Mouse (Mus musculus) spleen, postnatal 36 days (tissue): ENCODE data around the gene Chmp6.

Experiments used
- DNase-seq, 2 experiments: peaks; one replicate each; pipeline ENCODE4 v3.0.0; 2022; ENCODE audit warnings: low spot score in 2 of 2, mixed read lengths in 1 of 2

Gene Chmp6

GRCm38 (mm10) chr11:119907711-119908110 lies 5.5 kb upstream of the Chmp6 start:
- DNase-seq, result no peak

- peak; percentile 40 for DNase-seq
Measured at GRCm38 (mm10) chr11:119909436-119909835, 3.8 kb upstream of the Chmp6 start.

GRCm38 (mm10) chr11:119912845-119913244 lies 396 bp upstream of the Chmp6 start:
- no peak for DNase-seq

- DNase-seq, result no peak
Measured at GRCm38 (mm10) chr11:119913935-119914314, 684 bp downstream of the Chmp6 start.

GRCm38 (mm10) chr11:119914381-119914780 lies 1.1 kb downstream of the Chmp6 start:
- DNase-seq, result no peak

GRCm38 (mm10) chr11:119915666-119916065 lies 2.4 kb downstream of the Chmp6 start:
- DNase-seq, result no peak

GRCm38 (mm10) chr11:119916102-119916790 lies 3.0 kb downstream of the Chmp6 start:
- no peak for DNase-seq

- DNase-seq, result no peak
Measured at GRCm38 (mm10) chr11:119916834-119917469, 3.7 kb downstream of the Chmp6 start.

GRCm38 (mm10) chr11:119918521-119918920 lies 5.3 kb downstream of the Chmp6 start:
- DNase-seq, result no peak

GRCm38 (mm10) chr11:119919432-119919831 lies 6.2 kb downstream of the Chmp6 start:
- no peak for DNase-seq

- DNase-seq, result peak; percentile 53 to 56
Measured at GRCm38 (mm10) chr11:119919897-119920296, 6.7 kb downstream of the Chmp6 start.

GRCm38 (mm10) chr11:119920668-119921067 lies 7.4 kb downstream of the Chmp6 start:
- no peak for DNase-seq

- DNase-seq, result peak; percentile 44 to 62
Measured at GRCm38 (mm10) chr11:119925176-119925575, 11.9 kb downstream of the Chmp6 start.

- DNase-seq, result no peak
Measured at GRCm38 (mm10) chr11:119926762-119927161, 13.5 kb downstream of the Chmp6 start.

- DNase-seq, result peak; percentile 80 to 81
Measured at GRCm38 (mm10) chr11:119928023-119928681, 14.9 kb downstream of the Chmp6 start.

GRCm38 (mm10) chr11:119929603-119930265 lies 16.5 kb downstream of the Chmp6 start:
- DNase-seq, result no peak

GRCm38 (mm10) chr11:119931809-119932208 lies 18.6 kb downstream of the Chmp6 start:
- no peak for DNase-seq

GRCm38 (mm10) chr11:119933142-119933541 lies 19.9 kb downstream of the Chmp6 start:
- DNase-seq, result no peak

- DNase-seq, result peak; percentile 32 to 45
Measured at GRCm38 (mm10) chr11:119933819-119934583, 20.8 kb downstream of the Chmp6 start.

GRCm38 (mm10) chr11:119934773-119935172 lies 21.5 kb downstream of the Chmp6 start:
- DNase-seq, result no peak

GRCm38 (mm10) chr11:119935457-119935856 lies 22.2 kb downstream of the Chmp6 start:
- DNase-seq, result peak; percentile 49 to 70

GRCm38 (mm10) chr11:119936456-119936855 lies 23.2 kb downstream of the Chmp6 start:
- no peak for DNase-seq
